Mouse (Mus musculus) E14TG2a.4 (cell line): ENCODE data around the gene Cmas.

Source experiments
- CTCF ChIP-seq: conservative IDR thresholded peaks from 2 replicates; pipeline ENCODE4 v1.5.1; 2014; ENCODE audit warnings: low read length
- NANOG ChIP-seq: IDR thresholded peaks from 2 replicates; pipeline ENCODE4 v1.6.1; 2014; ENCODE audit warnings: borderline replicate concordance, low read length, mixed read lengths
- POU5F1 ChIP-seq: IDR thresholded peaks from 2 replicates; pipeline ENCODE4 v1.6.1; 2014; ENCODE audit warnings: low read length, borderline replicate concordance

GRCm38 (mm10) chr6:142767305-142767704, 10.8 kb downstream of the Cmas start:
- TF ChIP-seq CTCF (no peak), NANOG (no peak), POU5F1 (no peak)
